Mouse (Mus musculus) gastrocnemius, adult 8-10 months (tissue): ENCODE results near the gene Gria4. TPM values are rescaled to one million over a fixed set of nuclear protein-coding genes. Genes with fewer than 3 reads are reported as not detected.

Experiments used
- microRNA-seq: library from miRNA; unstranded; fragments of <30 nt; microRNA quantifications from one replicate; pipeline ENCODE4 v1.2.0, GENCODE M21; 2022
- total RNA-seq, 4 experiments: library from RNA; stranded (reverse); gene quantifications; 2 replicates each; pipeline ENCODE4 v1.2.4; 2022

Gria4 gene
- total RNA-seq, 4 experiments from 2014 or later, result 0.04 TPM; not detected in 3

Small RNAs within 50 kb of the gene (microRNA-seq; reads per million reads assigned to microRNA genes)
- gene Gm23811 (not detected), gene Gm23992 (not detected)
